Mouse (Mus musculus) cerebellum, adult 8-10 months (tissue): Measurements from ENCODE around the gene Mettl6.
A peak's percentile ranks its signal among the peaks of the same experiment; 100 is the strongest.

Experiments
- DNase-seq: peaks from one replicate; pipeline ENCODE4 v3.0.0; 2022

Mettl6 gene

DNA sequence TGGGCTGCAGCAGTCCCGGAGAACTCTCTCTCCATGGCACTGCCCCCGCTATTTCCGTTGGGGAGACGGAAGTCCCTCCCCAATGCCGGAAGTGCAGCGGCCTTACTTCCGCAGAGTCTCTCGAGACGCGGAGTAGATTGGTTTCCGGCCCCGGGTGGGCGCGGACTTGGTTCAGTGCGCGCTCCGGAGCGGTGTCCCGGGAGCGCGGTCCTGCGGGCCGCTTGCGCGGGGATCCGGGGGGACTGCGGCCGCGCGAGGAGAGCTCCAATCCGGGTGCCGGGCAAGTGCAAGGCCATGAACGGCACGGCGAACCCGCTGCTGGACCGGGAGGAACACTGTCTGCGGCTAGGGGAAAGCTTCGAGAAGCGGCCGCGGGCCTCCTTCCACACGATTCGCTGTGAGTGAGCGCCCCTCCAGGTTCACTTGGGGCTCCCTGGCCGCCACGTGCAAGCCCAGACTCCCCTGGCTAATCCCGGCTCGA is at the start of gene Mettl6:
Gene Mettl6 (minus strand): TSS at position 66 of the 481 bp plus-strand sequence.
- peak; percentile 84 for DNase-seq

GRCm38 (mm10) chr14:31543885-31544442 is 49.1 kb upstream of the Mettl6 start:
- no peak for DNase-seq

- peak; percentile 44 for DNase-seq
Measured at GRCm38 (mm10) chr14:31537298-31537697, 42.5 kb upstream of the Mettl6 start.

GRCm38 (mm10) chr14:31532656-31533055 is 37.8 kb upstream of the Mettl6 start:
- no peak for DNase-seq

- no peak for DNase-seq
Measured at GRCm38 (mm10) chr14:31531506-31532148, 36.8 kb upstream of the Mettl6 start.

DNA sequence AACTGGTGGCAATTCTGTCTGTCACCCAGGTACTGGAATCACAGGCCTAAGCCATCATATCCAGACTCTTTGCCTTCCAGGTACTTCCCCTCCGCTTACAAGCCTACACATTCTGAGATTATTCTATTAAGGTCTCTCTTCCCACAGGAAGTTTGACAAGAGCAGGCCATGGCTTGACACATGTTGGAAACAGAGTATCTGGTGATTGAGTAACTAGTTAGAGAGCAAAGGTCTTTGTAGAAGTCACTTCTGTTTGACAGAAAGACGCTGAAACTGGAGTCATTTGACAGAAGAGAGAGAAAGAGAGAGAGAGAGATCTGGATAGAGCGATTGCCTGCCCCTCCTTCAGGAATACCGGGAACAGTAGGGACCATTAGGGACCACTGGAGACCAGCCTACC is 36.0 kb upstream of the Mettl6 start:
- DNase-seq, result no peak

DNA sequence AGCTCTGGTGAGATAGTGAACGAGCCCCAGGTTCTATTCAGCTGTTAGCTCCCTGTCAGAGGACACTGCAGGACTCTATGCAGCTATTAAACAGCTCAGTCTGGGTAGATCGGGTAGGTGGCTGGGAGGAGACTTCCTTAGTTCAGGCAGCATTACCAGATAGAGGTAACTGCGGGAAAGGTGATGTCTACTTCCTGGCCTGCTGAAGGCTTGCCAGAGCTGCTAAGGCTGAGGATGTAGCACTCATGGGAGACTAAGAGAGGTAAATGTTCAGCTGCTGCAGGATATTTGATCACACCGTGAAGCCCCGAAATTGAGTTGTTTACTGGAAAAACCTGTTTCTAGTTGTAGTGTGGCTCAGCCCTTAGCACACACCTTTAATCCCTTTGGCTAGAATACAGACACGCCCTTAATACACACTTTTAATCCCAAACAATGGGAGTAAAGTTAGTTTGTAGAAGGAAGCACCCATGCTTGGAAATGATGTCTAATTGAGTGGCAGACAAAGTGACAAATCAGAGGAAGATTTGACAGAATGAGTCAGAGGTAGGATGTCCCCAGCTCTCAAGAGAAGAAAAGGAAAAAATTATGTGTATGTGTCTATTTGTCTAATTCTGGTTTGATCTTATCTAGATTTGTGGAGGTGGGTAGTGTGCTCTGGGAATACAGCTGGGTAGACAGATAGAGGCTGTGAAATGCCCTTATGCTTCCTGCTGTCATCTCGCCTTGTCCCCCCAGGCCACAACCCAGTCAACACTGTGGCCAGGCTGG is 30.4 kb upstream of the Mettl6 start:
- DNase-seq, result no peak

GRCm38 (mm10) chr14:31521318-31521717 is 26.5 kb upstream of the Mettl6 start:
- no peak for DNase-seq

- DNase-seq, result no peak
Measured at GRCm38 (mm10) chr14:31519165-31519564, 24.3 kb upstream of the Mettl6 start.

GRCm38 (mm10) chr14:31515895-31516294 is 21.1 kb upstream of the Mettl6 start:
- DNase-seq, result no peak

GRCm38 (mm10) chr14:31510322-31510721 is 15.5 kb upstream of the Mettl6 start:
- no peak for DNase-seq

DNA sequence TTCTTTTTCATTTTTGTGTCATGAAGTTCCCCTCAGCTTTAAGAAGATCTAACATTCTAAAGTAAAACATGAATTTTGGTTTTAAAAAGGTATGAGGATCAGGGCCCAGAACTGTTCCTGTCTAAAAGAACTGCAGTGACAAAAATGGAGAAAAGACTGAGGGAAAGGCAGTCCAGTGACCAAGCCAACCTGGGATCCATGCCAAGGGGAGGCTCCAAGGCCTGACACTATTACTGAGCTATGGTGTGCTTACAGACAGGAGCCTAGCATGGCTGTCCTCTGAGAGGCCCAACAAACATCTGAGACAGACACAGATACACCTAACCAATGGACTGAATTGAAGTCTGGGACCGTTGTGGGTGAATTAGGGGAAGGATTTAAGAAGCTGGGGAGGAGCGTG is 15.1 kb upstream of the Mettl6 start:
- DNase-seq, result peak; percentile 21

DNA sequence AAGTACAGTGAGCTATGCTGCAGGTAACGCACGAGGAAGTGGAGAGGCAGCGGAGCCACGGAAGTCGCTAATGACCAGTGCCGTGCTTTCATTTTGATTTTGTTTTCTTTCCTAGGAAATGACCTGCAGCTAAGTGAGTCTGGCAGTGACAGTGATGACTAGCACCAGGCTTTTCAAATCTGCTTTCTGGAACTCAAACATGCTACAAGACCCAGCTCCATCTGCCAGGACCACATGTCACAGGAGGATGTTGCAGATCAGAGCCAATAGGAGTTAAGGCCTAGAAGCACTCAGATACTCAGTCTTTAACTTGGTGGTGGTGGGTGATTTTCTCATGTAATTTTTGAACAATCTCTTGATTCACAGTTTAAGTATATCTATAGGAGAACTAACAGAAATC is 11.6 kb upstream of the Mettl6 start:
- DNase-seq, result peak; percentile 53

GRCm38 (mm10) chr14:31503406-31503805 is 8.6 kb upstream of the Mettl6 start:
- no peak for DNase-seq

DNA sequence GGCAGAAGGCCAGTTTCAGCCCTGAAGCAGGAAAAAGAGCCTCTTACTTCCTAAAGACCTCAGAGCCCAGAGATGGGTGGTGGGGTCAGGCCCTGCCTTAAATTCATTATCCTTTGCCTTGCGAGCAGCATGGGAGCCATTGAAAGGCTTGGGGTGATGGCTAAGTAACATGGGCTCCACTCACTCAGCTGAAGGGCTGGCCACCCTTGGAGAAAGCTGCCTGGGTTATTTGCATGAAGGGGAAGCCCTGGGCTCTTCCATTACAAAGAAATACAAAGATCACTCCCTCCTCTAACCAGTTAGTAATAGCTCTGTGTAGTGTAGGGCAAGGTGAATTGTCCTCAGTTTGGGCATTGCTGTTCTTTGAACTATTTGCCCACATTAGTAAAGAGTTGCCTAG is 4.7 kb upstream of the Mettl6 start:
- no peak for DNase-seq

DNA sequence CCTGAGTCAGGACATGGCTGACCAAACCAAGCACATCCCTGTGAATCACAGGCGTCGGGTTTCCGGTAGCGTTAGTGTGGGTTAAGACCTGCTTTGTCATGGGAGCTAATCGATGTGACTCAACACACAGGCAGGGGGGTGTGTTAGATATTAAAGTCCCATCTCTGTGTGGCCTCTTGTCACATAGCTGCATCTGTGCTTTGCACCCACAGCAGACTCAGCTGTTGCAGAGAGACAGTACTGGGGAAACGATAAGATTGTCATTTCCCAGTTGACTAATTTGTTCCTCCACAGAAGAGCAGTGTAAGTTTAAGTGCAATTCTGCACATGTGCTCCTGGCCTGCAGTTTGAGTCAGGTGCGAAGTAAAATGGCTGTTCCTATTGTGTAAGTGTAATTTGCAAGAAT is 1.4 kb upstream of the Mettl6 start:
- DNase-seq, result no peak

- DNase-seq, result no peak
Measured at GRCm38 (mm10) chr14:31495538-31495937, 698 bp upstream of the Mettl6 start.

- no peak for DNase-seq
Measured at GRCm38 (mm10) chr14:31494349-31494974, 378 bp downstream of the Mettl6 start, which contains the start of gene Eaf1. Eaf1 (plus strand) TSS chr14:31494399.

DNA sequence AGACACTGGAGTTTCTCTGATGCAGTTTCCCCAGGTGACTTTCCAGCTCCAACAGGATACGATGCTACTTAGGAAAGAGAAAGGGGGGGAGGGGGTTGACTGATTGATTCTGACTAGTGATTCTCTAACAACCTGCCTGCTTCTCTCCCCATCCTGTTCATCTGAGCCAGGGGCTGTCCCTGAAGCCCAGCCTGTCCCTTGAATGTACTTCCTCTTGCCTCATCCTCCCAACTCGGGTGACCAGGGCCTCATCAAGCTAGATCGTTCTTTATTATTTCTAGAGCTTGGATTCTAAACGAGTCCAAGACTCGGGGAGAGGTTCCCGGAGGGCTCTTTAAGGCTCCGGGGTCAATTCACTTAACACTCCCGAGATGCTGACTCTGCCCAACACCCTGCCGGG is 939 bp downstream of the Mettl6 start:
- no peak for DNase-seq

GRCm38 (mm10) chr14:31488055-31488454 is 6.8 kb downstream of the Mettl6 start:
- no peak for DNase-seq

- DNase-seq, result no peak
Measured at GRCm38 (mm10) chr14:31486465-31486864, 8.4 kb downstream of the Mettl6 start.

- no peak for DNase-seq
Measured at GRCm38 (mm10) chr14:31482417-31482816, 12.4 kb downstream of the Mettl6 start.

- DNase-seq, result no peak
Measured at GRCm38 (mm10) chr14:31473297-31473696, 21.5 kb downstream of the Mettl6 start.
